Mouse (Mus musculus) E14TG2a.4 (cell line): ENCODE measurements at regions not wholly inside any gene's neighbourhood (a gene's known extent, or its start where the extent isn't known, plus 50 kb on each side); places are given as distances from the start of the nearest gene placed in this dataset.

Experiments used
- CTCF ChIP-seq: conservative IDR thresholded peaks from 2 replicates; pipeline ENCODE4 v1.5.1; 2014; ENCODE audit warnings: low read length
- NANOG ChIP-seq: IDR thresholded peaks from 2 replicates; pipeline ENCODE4 v1.6.1; 2014; ENCODE audit warnings: borderline replicate concordance, low read length, mixed read lengths
- POU5F1 ChIP-seq: IDR thresholded peaks from 2 replicates; pipeline ENCODE4 v1.6.1; 2014; ENCODE audit warnings: low read length, borderline replicate concordance

- TF ChIP-seq CTCF (no peak), POU5F1 (no peak), NANOG (no peak)
Observed at GRCm38 (mm10) chr13:72707469-72707868, 78.8 kb downstream of the Irx2 start.
